20 mouse cellular contexts compared by ENCODE assay signal in the genomic region with DNA sequence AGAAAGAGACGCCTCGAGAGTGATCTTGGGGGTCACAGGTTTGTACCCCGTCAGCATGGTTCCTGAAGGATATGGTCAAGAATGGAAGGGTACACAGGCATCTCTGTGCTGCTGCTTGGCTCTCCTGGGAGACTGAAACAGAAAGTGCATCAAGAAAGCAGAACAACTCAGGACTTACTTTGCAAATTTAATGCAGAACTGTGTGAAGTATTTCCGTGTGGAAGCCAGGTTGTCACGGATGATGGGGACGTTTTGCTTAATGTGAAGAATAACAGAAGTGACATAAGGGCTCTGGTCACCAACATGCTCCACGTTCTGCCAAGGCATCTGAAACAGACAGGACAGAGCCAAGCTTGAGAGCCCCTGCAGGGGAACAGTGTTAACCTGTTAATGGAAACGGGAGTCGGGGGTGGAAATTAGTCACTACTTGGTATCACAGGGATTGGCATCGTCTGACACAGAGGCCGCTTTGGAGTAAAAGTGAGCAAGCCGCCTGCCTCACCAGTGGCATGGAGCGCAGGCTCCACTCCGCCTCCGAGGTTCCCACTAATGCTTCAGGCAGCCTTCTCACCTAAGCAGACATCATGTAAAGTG. TPM values are rescaled to one million over a fixed set of nuclear protein-coding genes. Genes with fewer than 3 reads are reported as not detected.
A peak's percentile ranks its signal among the peaks of the same experiment; 100 is the strongest.
DNase-seq lines count a peak whose midpoint lies in the region; ATAC-seq and TF ChIP-seq lines count a peak whose summit lies in the region.
"Had no signal": no experiment of that assay in that cellular context is flagged by ENCODE, and none has a peak within 500 bp of the region (broad histone marks: within the 10 kb centered on the region; RNA-seq: fewer than 3 reads in every experiment).

No protein-coding gene starts in this region.

- ATAC-seq in hindbrain, embryonic 13.5 days (ENCODE audit: low FRiP score): no peak
- ATAC-seq: forebrain, embryonic 16.5 days; inflammation-experienced regulatory T-cells, adult 6 months; liver, embryonic 12.5 days; Patski had no signal

- H3K27ac ChIP-seq in spleen, adult 2 months (ENCODE audit: insufficient read depth, low read length): no peak overlapping the region
- H3K27ac ChIP-seq in brown adipose tissue, adult 24 weeks (replicated peaks; ENCODE audit: low read depth, low read length): peak overlapping the region; percentile 84
- H3K27ac ChIP-seq in hindbrain, embryonic 13.5 days: no peak overlapping the region
- H3K27ac ChIP-seq: hindbrain, embryonic 12.5 days; limb, embryonic 12.5 days; liver, embryonic 12.5 days had no signal

- H3K36me3 ChIP-seq in spleen, adult 2 months (ENCODE audit: control insufficient read depth, insufficient read depth, low read length): peaks cover 3% of the 10 kb centered on the region; the same call in 1 of the 2 replicates
- H3K36me3 ChIP-seq in splenic B cell, adult 2 months (ENCODE audit: control insufficient read depth, insufficient read depth, low read length, poor library complexity, severe bottlenecking): peaks cover 3% of the 10 kb centered on the region; the same call in 1 of the 2 replicates
- H3K36me3 ChIP-seq in hindbrain, embryonic 13.5 days: peaks cover 56% of the 10 kb centered on the region

- no peak overlapping the region for H3K4me2 ChIP-seq in hindbrain, embryonic 13.5 days
- H3K4me2 ChIP-seq: heart, embryonic 11.5 days; hindbrain, embryonic 12.5 days; limb, embryonic 12.5 days; liver, embryonic 12.5 days had no signal

- no peaks in the 10 kb centered on the region for H3K27me3 ChIP-seq in spleen, adult 2 months (ENCODE audit: control insufficient read depth, insufficient read depth, low read length)
- H3K27me3 ChIP-seq in splenic B cell, adult 2 months (ENCODE audit: control insufficient read depth, insufficient read depth, low read length, poor library complexity, severe bottlenecking): no peaks in the 10 kb centered on the region
- no peaks in the 10 kb centered on the region for H3K27me3 ChIP-seq in hindbrain, embryonic 13.5 days
- H3K27me3 ChIP-seq: hindbrain, embryonic 12.5 days; limb, embryonic 12.5 days; liver, embryonic 12.5 days; Patski had no signal

- TF ChIP-seq CTCF in spleen, adult 2 months (IDR thresholded peaks at IDR 0.05; ENCODE audit: extremely low read depth, insufficient read depth, insufficient read length, insufficient replicate concordance): no peak

- 80% methylated on average over 15 of the region's 15 CpGs for WGBS in spleen, adult 2 months
- WGBS in hindbrain, embryonic 13.5 days: 89% methylated on average over 15 of the region's 15 CpGs

- H3K9ac ChIP-seq in hindbrain, embryonic 13.5 days: no peak overlapping the region
- H3K9ac ChIP-seq: hindbrain, embryonic 12.5 days; limb, embryonic 12.5 days; liver, embryonic 12.5 days had no signal

- H3K9me3 ChIP-seq in hindbrain, embryonic 13.5 days: no peaks in the 10 kb centered on the region
- H3K9me3 ChIP-seq: hindbrain, embryonic 12.5 days; limb, embryonic 12.5 days; liver, embryonic 12.5 days had no signal

- H3K4me3 ChIP-seq in spleen, adult 2 months (ENCODE audit: extremely low read depth, insufficient read depth, insufficient read length): no peak overlapping the region
- H3K4me3 ChIP-seq in brown adipose tissue, adult 24 weeks (ENCODE audit: insufficient read depth, low read depth, low read length): no peak overlapping the region
- no peak overlapping the region for H3K4me3 ChIP-seq in hindbrain, embryonic 13.5 days
- H3K4me3 ChIP-seq: hindbrain, embryonic 12.5 days; limb, embryonic 12.5 days; liver, embryonic 12.5 days had no signal

- DNase-seq in spleen, adult 2 months (ENCODE audit: low read depth in 1 of 2, low spot score in 2 of 2): peak; percentile 15 to 36
- no peak for DNase-seq in spleen, postnatal 10 days (ENCODE audit: low spot score in 2 of 2)
- DNase-seq in cerebellum, adult 9-11 months: peak; percentile 61
- DNase-seq in splenic B cell, adult 2 months (ENCODE audit: low read depth, low spot score): peak; percentile 73
- DNase-seq in right cerebral cortex, postnatal 36 days (ENCODE audit: low spot score in 2 of 2): no peak
- DNase-seq: embryo, embryonic 11 days; heart, postnatal 10 days; kidney, postnatal 4 days; layer of hippocampus, adult 9-11 months; lung, adult 2 months; retina, postnatal 1 day had no signal

- TF ChIP-seq POLR2A in spleen, adult 2 months (IDR thresholded peaks at IDR 0.05; ENCODE audit: low read depth, low read length): no peak

- peaks cover 5% of the 10 kb centered on the region; the same call in 1 of the 2 replicates for H3K4me1 ChIP-seq in spleen, adult 2 months (ENCODE audit: control insufficient read depth, insufficient read depth, insufficient read length)
- H3K4me1 ChIP-seq in brown adipose tissue, adult 24 weeks (ENCODE audit: control insufficient read depth, insufficient read depth, insufficient read length, low read length): peaks cover 23% of the 10 kb centered on the region; the same call in 1 of the 2 replicates
- H3K4me1 ChIP-seq in hindbrain, embryonic 13.5 days (replicated peaks): no peaks in the 10 kb centered on the region
- H3K4me1 ChIP-seq: hindbrain, embryonic 12.5 days; limb, embryonic 12.5 days; liver, embryonic 12.5 days had no signal

RNA-seq across cellular contexts. Expression of gene Rflnb, which starts 39.1 kb away (rescaled TPM):
- polyA plus RNA-seq in spleen, adult 2 months (2012; rRNA removed): 11.5 and 15.5 TPM in 2 replicates
- polyA plus RNA-seq in brown adipose tissue, adult 24 weeks (2012; ENCODE audit: insufficient read depth, insufficient read length, missing spikeins): 35.4 and 39.1 TPM in 2 replicates
- 7.5 and 7.9 TPM in 2 replicates for polyA plus RNA-seq in hindbrain, embryonic 13.5 days (2015; fragmentation: Nextera tagmentation; extraction: Ambion mirVana)

Comparison
In these comparisons a context has a peak if more than half of its experiments do, and no peak if none do; other contexts are left out.
1. DNase-seq: peak in spleen, adult 2 months (2 of 2), cerebellum, adult 9-11 months (single experiment) and splenic B cell, adult 2 months (single experiment); none in spleen, postnatal 10 days (0 of 2) and right cerebral cortex, postnatal 36 days (0 of 2).